Mouse (Mus musculus): ENCODE measurements around the gene Ubr2.

- TF ChIP-seq EP300 (IDR thresholded peaks at IDR 0.05; ENCODE audit: insufficient read depth, low read depth, low read length) (no peak), POLR2A (IDR thresholded peaks at IDR 0.05; ENCODE audit: insufficient read depth, low read depth, low read length) (no peak), CTCF (IDR thresholded peaks at IDR 0.05) (no peak)
Observed at GRCm38 (mm10) chr17:47011661-47012043, 1.3 kb upstream of the Ubr2 start.

Data from heart, adult 2 months (tissue).